8 mouse cellular contexts compared by ENCODE assay signal in genomic region chr17:47873341-47873791, GRCm38 (mm10). TPM values are rescaled to one million over a fixed set of nuclear protein-coding genes. Genes with fewer than 3 reads are reported as not detected.
DNase-seq lines count a peak whose midpoint lies in the region; ATAC-seq lines count a peak whose summit lies in the region.

No protein-coding gene starts in this region.

- intact Hi-C loops in gastrocnemius, postnatal 36 days (cut with DNase I): loop anchor here (2.0 kb wide), 1 partner anchor 171 kb away; no protein-coding TSS in a partner anchor
- intact Hi-C loops in left cerebral cortex, postnatal 14 days (cut with DNase I): loop anchor here (2.0 to 5.0 kb wide), 3 partner anchors 174 to 464 kb away; no protein-coding TSS in a partner anchor

- H3K36me3 ChIP-seq in intestine, embryonic 15.5 days: peaks cover 52% of the 10 kb centered on the region

- DNase-seq in adipocyte (ENCODE audit: low spot score): peak; percentile 66
- peak; percentile 91 for DNase-seq in embryo, embryonic 10.5 days (ENCODE audit: low spot score)
- DNase-seq in gastrocnemius, postnatal 36 days: peak; percentile 72 to 84
- DNase-seq in left cerebral cortex, postnatal 14 days (ENCODE audit: low spot score in 2 of 2): peak; percentile 90 to 94
- peak; percentile 79 to 83 for DNase-seq in right cerebral cortex, postnatal 36 days (ENCODE audit: low spot score in 2 of 2)
- DNase-seq in urinary bladder, postnatal 4 days (ENCODE audit: low spot score in 2 of 2): peak; percentile 75 to 83

- H3K4me1 ChIP-seq in intestine, embryonic 15.5 days (replicated peaks): peaks cover 22% of the 10 kb centered on the region

- no peaks in the 10 kb centered on the region for H3K27me3 ChIP-seq in intestine, embryonic 15.5 days (replicated peaks)

- H3K9me3 ChIP-seq in intestine, embryonic 15.5 days: no peaks in the 10 kb centered on the region

- 0 out of 2 replicates have a peak overlapping the region, but pooled peaks have one; percentile 42 for H3K27ac ChIP-seq in intestine, embryonic 15.5 days

- peak overlapping the region; percentile 38 for H3K4me2 ChIP-seq in intestine, embryonic 15.5 days (replicated peaks)

- peak; percentile 74 for ATAC-seq in intestine, embryonic 15.5 days
- ATAC-seq in megakaryocyte-erythroid progenitor cell, adult 5-6 weeks (replicated peaks; ENCODE audit: low FRiP score, low TSS enrichment, poor library complexity, severe bottlenecking): peak; percentile 89

- H3K4me3 ChIP-seq in intestine, embryonic 15.5 days (replicated peaks): no peak overlapping the region

- 13% methylated on average over 9 of the region's 9 CpGs for WGBS in intestine, embryonic 15.5 days

- no peak overlapping the region for H3K9ac ChIP-seq in intestine, embryonic 15.5 days

RNA-seq across cellular contexts. Expression of gene Mdfi, which starts 38.9 kb away (rescaled TPM):
- under 1 TPM; 0.36 to 0.96 TPM for total RNA-seq in gastrocnemius, postnatal 36 days (2021)
- 8.3 and 9.5 TPM in 2 replicates for polyA plus RNA-seq in intestine, embryonic 15.5 days (2015; fragmentation: Nextera tagmentation; extraction: Ambion mirVana)
- 1 to 10 TPM in 1 of 2 experiments, under 1 TPM in 1; 0.77 to 1.6 TPM for total RNA-seq in left cerebral cortex, postnatal 14 days (2021)
- total RNA-seq in megakaryocyte-erythroid progenitor cell, adult 5-6 weeks (2014; fragmentation: Nextera tagmentation): 1.3 TPM in 1 of 2 replicates, not detected in the other
- 1.8 TPM in 1 of 2 replicates, not detected in the other for total RNA-seq in megakaryocyte-erythroid progenitor cell, adult 5-6 weeks (2017)

RNA-seq across cellular contexts. Expression of gene Foxp4, which starts 51.1 kb away (rescaled TPM):
- 1 to 10 TPM; 6.1 to 7.0 TPM for total RNA-seq in gastrocnemius, postnatal 36 days (2021)
- 22.3 and 24.9 TPM in 2 replicates for polyA plus RNA-seq in intestine, embryonic 15.5 days (2015; fragmentation: Nextera tagmentation; extraction: Ambion mirVana)
- 10 to 100 TPM; 43.1 to 55.1 TPM for total RNA-seq in left cerebral cortex, postnatal 14 days (2021)
- total RNA-seq in megakaryocyte-erythroid progenitor cell, adult 5-6 weeks (2014; fragmentation: Nextera tagmentation): 10.4 and 23.6 TPM in 2 replicates
- 0.66 and 2.0 TPM in 2 replicates for total RNA-seq in megakaryocyte-erythroid progenitor cell, adult 5-6 weeks (2017)
